28 mouse cellular contexts compared by ENCODE assay signal in the genomic region with DNA sequence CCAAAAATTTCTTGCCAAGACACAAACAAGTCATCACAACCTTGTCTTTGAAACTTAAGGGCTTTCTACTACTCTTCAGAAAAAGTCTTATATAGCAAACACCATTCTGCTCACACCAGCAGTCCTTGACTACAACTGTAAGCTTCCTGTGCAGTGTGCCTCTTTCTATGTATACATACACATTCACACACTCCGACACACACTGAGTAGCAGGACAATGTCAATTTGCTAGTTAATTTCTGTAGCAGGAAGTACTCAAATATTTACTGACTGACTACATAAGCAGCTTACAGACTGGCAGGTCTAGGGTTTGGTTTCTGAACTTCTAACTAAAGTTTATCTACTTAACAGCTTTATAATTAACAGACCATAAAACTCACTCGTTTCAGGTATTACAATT. TPM values are rescaled to one million over a fixed set of nuclear protein-coding genes. Genes with fewer than 3 reads are reported as not detected.
"Had no signal": no experiment of that assay in that cellular context is flagged by ENCODE, and none has a peak within 500 bp of the region (broad histone marks: within the 10 kb centered on the region; RNA-seq: fewer than 3 reads in every experiment).

No protein-coding gene starts in this region.

- H3K9me3 ChIP-seq: megakaryocyte, embryonic 14.5 days; midbrain, embryonic 10.5 days; midbrain, embryonic 13.5 days; neural tube, embryonic 13.5 days had no signal

- H3K9ac ChIP-seq: liver, embryonic 14.5 days; midbrain, embryonic 13.5 days; neural tube, embryonic 13.5 days had no signal

- H3K4me1 ChIP-seq: megakaryocyte, embryonic 14.5 days; midbrain, embryonic 10.5 days; midbrain, embryonic 13.5 days; neural tube, embryonic 13.5 days had no signal

- H3K4me2 ChIP-seq: midbrain, embryonic 13.5 days; neural tube, embryonic 13.5 days had no signal

- H3K27ac ChIP-seq: left cerebral cortex, adult 2 months; liver, embryonic 14.5 days; macrophage; midbrain, embryonic 10.5 days; midbrain, embryonic 13.5 days; neural tube, embryonic 13.5 days had no signal

- H3K27me3 ChIP-seq: megakaryocyte, embryonic 14.5 days; midbrain, embryonic 13.5 days; neural tube, embryonic 13.5 days had no signal

- ATAC-seq: midbrain, embryonic 13.5 days; midbrain, embryonic 16.5 days had no signal

- DNase-seq: kidney, adult 8-10 months; kidney, postnatal 25 days; layer of hippocampus, postnatal 36 days; lung, adult 2 months; retina, postnatal 1 day; right cerebral cortex, postnatal 25 days; spleen, adult 18-20 months; thymus, adult 18-20 months; thymus, postnatal 36 days had no signal

- H3K4me3 ChIP-seq: left cerebral cortex, adult 2 months; megakaryocyte, embryonic 14.5 days; midbrain, embryonic 10.5 days; midbrain, embryonic 13.5 days; myocyte; neural tube, embryonic 13.5 days had no signal

RNA-seq across cellular contexts. Expression of a gene that starts 47.8 kb away (rescaled TPM):
- total RNA-seq: layer of hippocampus, adult 8-10 months; layer of hippocampus, postnatal 10 days; layer of hippocampus, postnatal 36 days; left cerebral cortex, adult 2 months; left cerebral cortex, postnatal 10 days; left cerebral cortex, postnatal 36 days; liver, adult 2 months; monocyte, adult 5-6 weeks; neutrophil, adult 5-6 weeks had no signal
- polyA plus RNA-seq: intestine, embryonic 14.5 days; limb, embryonic 11.5 days; limb, embryonic 14.5 days; liver, adult 2 months; liver, embryonic 14.5 days; lung, adult 2 months; macrophage; midbrain, embryonic 10.5 days; midbrain, embryonic 13.5 days; midbrain, embryonic 16.5 days; myocyte; neural tube, embryonic 13.5 days had no signal
